Mouse (Mus musculus) olfactory bulb, adult 2 months (tissue): ENCODE measurements around the gene Gm9573. TPM values are rescaled to one million over a fixed set of nuclear protein-coding genes. Genes with fewer than 3 reads are reported as not detected.

Experiments used
- H3K27ac ChIP-seq: fragments of 200-500 bp; 2 replicates; pipeline ENCODE4 v1.5.1; 2012; ENCODE audit warnings: low read depth, low read length; ENCODE audit not compliant: insufficient read depth
- H3K4me1 ChIP-seq: fragments of 200-500 bp; 2 replicates; pipeline ENCODE4 v1.6.1; 2012; ENCODE audit warnings: low read length; ENCODE audit not compliant: control insufficient read depth, insufficient read depth
- H3K4me3 ChIP-seq: fragments of 200-500 bp; 2 replicates; pipeline ENCODE4 v1.5.1; 2012; ENCODE audit warnings: mild to moderate bottlenecking, low read depth, low read length, moderate library complexity; ENCODE audit not compliant: insufficient read depth
- CTCF ChIP-seq: fragments of 200-500 bp; IDR thresholded peaks from 2 replicates; pipeline ENCODE4 v1.5.1; 2012; ENCODE audit warnings: low read depth, mild to moderate bottlenecking, low read length, moderate library complexity; ENCODE audit not compliant: insufficient read depth
- POLR2A ChIP-seq: fragments of 200-500 bp; IDR thresholded peaks from 2 replicates; pipeline ENCODE4 v1.6.1; 2012; ENCODE audit warnings: mild to moderate bottlenecking, low read depth, low read length, moderate library complexity; ENCODE audit not compliant: insufficient read depth
- WGBS: fragments of 180-500 bp; shearing (Covaris S2); methylation state at CpG from one replicate; pipeline ENCODE4 v1.1.7; 2018; 5-methylcytosine and 5-hydroxymethylcytosine counted together
- polyA plus RNA-seq: library from polyadenylated mRNA; stranded (reverse); fragments of >200 nt; gene quantifications from 2 replicates; pipeline ENCODE4 v1.2.4, GENCODE M21; 2012; ENCODE audit warnings: low replicate concordance; ENCODE audit not compliant: missing spikeins, insufficient read depth, insufficient read length

Gm9573 gene
- not detected in 2 replicates for polyA plus RNA-seq

- H3K4me3 ChIP-seq, result no peak within 1 kb of the TSS
- no peak within 1 kb of the TSS for H3K27ac ChIP-seq
- TF ChIP-seq POLR2A (no peak), CTCF (no peak)
- 87% methylated on average over 7 of the region's 7 CpGs for WGBS
- no peaks in the 10 kb centered on the region for H3K4me1 ChIP-seq
These were observed at the start of gene Gm9573 for GRCm38 (mm10) chr17:35626537-35626936. Gm9573 (minus strand) TSS chr17:35626637.

- Histone ChIP-seq H3K4me3 (peak within 1 kb of the TSS; percentile 65), H3K27ac (no peak within 1 kb of the TSS), H3K4me1 (no peaks in the 10 kb centered on the region)
- TF ChIP-seq POLR2A, result peak; percentile 35; the same call in 1 of the 2 replicates
- TF ChIP-seq CTCF, result no peak
- WGBS, result 1% methylated on average over 23 of the region's 23 CpGs
These were observed 47.1 kb upstream of the Gm9573 start, which contains the start of gene Gtf2h4 for GRCm38 (mm10) chr17:35673416-35674035. Gtf2h4 (minus strand) TSS chr17:35673739.

GRCm38 (mm10) chr17:35672527-35672926, 46.1 kb upstream of the Gm9573 start:
- TF ChIP-seq POLR2A (no peak), CTCF (no peak)
- H3K4me3 ChIP-seq, result no peak overlapping the region
- H3K27ac ChIP-seq, result no peak overlapping the region
- H3K4me1 ChIP-seq, result peaks cover 5% of the 10 kb centered on the region; the same call in 1 of the 2 replicates
- WGBS, result 90% methylated on average over 6 of the region's 6 CpGs

GRCm38 (mm10) chr17:35671846-35672245, 45.4 kb upstream of the Gm9573 start:
- Histone ChIP-seq H3K4me1 (peaks cover 6% of the 10 kb centered on the region; the same call in 1 of the 2 replicates), H3K4me3 (no peak overlapping the region), H3K27ac (no peak overlapping the region)
- 72% methylated on average over 6 of the region's 6 CpGs for WGBS
- TF ChIP-seq CTCF (no peak), POLR2A (no peak)

- 94% methylated on average over 9 of the region's 9 CpGs for WGBS
- H3K4me3 ChIP-seq, result no peak overlapping the region
- H3K27ac ChIP-seq, result no peak overlapping the region
- TF ChIP-seq POLR2A (0 out of 2 replicates have a peak, but pooled peaks have one; percentile 19), CTCF (no peak)
- peaks cover 17% of the 10 kb centered on the region for H3K4me1 ChIP-seq
These were observed 43.3 kb upstream of the Gm9573 start for GRCm38 (mm10) chr17:35669731-35670130.

GRCm38 (mm10) chr17:35667334-35668065, 41.1 kb upstream of the Gm9573 start, which contains the start of gene Vars2:
Vars2 (minus strand) TSS chr17:35667592.
- under 1% methylated on average over 61 of the region's 61 CpGs for WGBS
- H3K4me3 ChIP-seq, result peak within 1 kb of the TSS; percentile 60
- TF ChIP-seq CTCF (peak; percentile 18; the same call in 1 of the 2 replicates), POLR2A (peak; percentile 92)
- peaks cover 17% of the 10 kb centered on the region for H3K4me1 ChIP-seq
- peak within 1 kb of the TSS; percentile 74 for H3K27ac ChIP-seq

GRCm38 (mm10) chr17:35666851-35667256, 40.4 kb upstream of the Gm9573 start:
- TF ChIP-seq POLR2A (no peak; the same call in 1 of the 2 replicates), CTCF (no peak)
- Histone ChIP-seq H3K4me1 (peaks cover 17% of the 10 kb centered on the region), H3K4me3 (peak overlapping the region; percentile 60), H3K27ac (peak overlapping the region; percentile 74)
- WGBS, result 2% methylated on average over 13 of the region's 13 CpGs

GRCm38 (mm10) chr17:35665957-35666515, 39.6 kb upstream of the Gm9573 start:
- no peak for TF ChIP-seq CTCF
- TF ChIP-seq POLR2A, result no peak
- no peak overlapping the region for H3K27ac ChIP-seq
- no peak overlapping the region for H3K4me3 ChIP-seq
- H3K4me1 ChIP-seq, result peaks cover 17% of the 10 kb centered on the region
- 73% methylated on average over 17 of the region's 17 CpGs for WGBS
